Mouse (Mus musculus) cerebellum, adult 2 months (tissue): ENCODE data around the gene Hpca. TPM values are rescaled to one million over a fixed set of nuclear protein-coding genes. Genes with fewer than 3 reads are reported as not detected.

ENCODE experiments used
- DNase-seq, 2 experiments: peaks; one replicate each; pipeline ENCODE4 v3.0.0; 2021
- H3K27ac ChIP-seq: fragments of 200-500 bp; 2 replicates; pipeline ENCODE4 v1.5.1; 2012; ENCODE audit warnings: low read length, control low read depth, inconsistent platforms; ENCODE audit not compliant: insufficient read depth
- H3K27me3 ChIP-seq: fragments of 200-500 bp; 2 replicates; pipeline ENCODE4 v1.6.1; 2012; ENCODE audit warnings: inconsistent platforms, mild to moderate bottlenecking, low read length, moderate library complexity; ENCODE audit not compliant: control insufficient read depth, insufficient read depth
- H3K4me1 ChIP-seq: fragments of 200-500 bp; 2 replicates; pipeline ENCODE4 v1.6.1; 2011; ENCODE audit warnings: low read length; ENCODE audit not compliant: control insufficient read depth, insufficient read depth
- H3K4me3 ChIP-seq: fragments of 200-500 bp; replicated peaks from 2 replicates; pipeline ENCODE3; 2011; ENCODE audit warnings: mild to moderate bottlenecking, low read depth, low read length, control low read depth; ENCODE audit not compliant: insufficient read depth
- CTCF ChIP-seq: fragments of 200-500 bp; IDR thresholded peaks from 2 replicates; pipeline ENCODE4 v1.5.1; 2011; ENCODE audit warnings: low read depth, mild to moderate bottlenecking, control low read depth, low read length, moderate library complexity, borderline replicate concordance; ENCODE audit not compliant: insufficient read depth
- POLR2A ChIP-seq: fragments of 200-500 bp; IDR thresholded peaks from 2 replicates; pipeline ENCODE4 v1.6.1; 2011; ENCODE audit warnings: low read length, control low read depth, borderline replicate concordance; ENCODE audit not compliant: insufficient read depth
- WGBS: fragments of 180-500 bp; shearing (Covaris S2); methylation state at CpG from one replicate; pipeline ENCODE4 v1.1.7; 2018; 5-methylcytosine and 5-hydroxymethylcytosine counted together
- polyA plus RNA-seq: library from polyadenylated mRNA; depleted of rRNA; stranded (reverse); fragments of >200 nt; gene quantifications from 2 replicates; pipeline ENCODE4 v1.2.3, GENCODE M21; 2012; rRNA removed

Hpca gene
- polyA plus RNA-seq: 148 and 176 TPM in 2 replicates

GRCm38 (mm10) chr4:129121569-129122086, at the start of gene Hpca:
Hpca (minus strand) TSS chr4:129122036.
- peak within 1 kb of the TSS; percentile 55 for H3K4me3 ChIP-seq
- DNase-seq: peak in 1 of 2 experiments; percentile 18
- WGBS: 7% methylated on average over 17 of the region's 17 CpGs
- no peak within 1 kb of the TSS for H3K27ac ChIP-seq
- TF ChIP-seq CTCF (no peak), POLR2A (no peak)
- no peaks in the 10 kb centered on the region for H3K27me3 ChIP-seq
- peaks cover 15% of the 10 kb centered on the region for H3K4me1 ChIP-seq

GRCm38 (mm10) chr4:129161581-129162255, 39.9 kb upstream of the Hpca start:
- TF ChIP-seq CTCF (no peak), POLR2A (no peak)
- Histone ChIP-seq H3K4me3 (no peak overlapping the region), H3K4me1 (no peaks in the 10 kb centered on the region; the same call in none of the 2 replicates), H3K27me3 (no peaks in the 10 kb centered on the region), H3K27ac (peak overlapping the region; percentile 95)
- peak; percentile 69 to 79 for DNase-seq
- 11% methylated on average over 4 of the region's 4 CpGs for WGBS

GRCm38 (mm10) chr4:129161076-129161475, 39.2 kb upstream of the Hpca start:
- 89% methylated on average over 1 of the region's 1 CpGs for WGBS

GRCm38 (mm10) chr4:129158549-129158948, 36.7 kb upstream of the Hpca start:
- Histone ChIP-seq H3K27ac (no peak overlapping the region), H3K4me1 (no peaks in the 10 kb centered on the region; the same call in none of the 2 replicates), H3K4me3 (no peak overlapping the region), H3K27me3 (no peaks in the 10 kb centered on the region)
- no peak for DNase-seq
- no peak for TF ChIP-seq CTCF
- TF ChIP-seq POLR2A: no peak
- whole genome bisulfite sequencing: 61% methylated on average over 3 of the region's 3 CpGs

More at GRCm38 (mm10) chr4:129161076-129161475, 39.2 kb upstream of the Hpca start:
- Histone ChIP-seq H3K4me1 (no peaks in the 10 kb centered on the region; the same call in none of the 2 replicates), H3K27ac (no peak overlapping the region; the same call in 1 of the 2 replicates), H3K4me3 (no peak overlapping the region), H3K27me3 (no peaks in the 10 kb centered on the region)
- no peak for DNase-seq
- TF ChIP-seq POLR2A (no peak), CTCF (no peak)

- Histone ChIP-seq H3K4me1 (no peaks in the 10 kb centered on the region; the same call in none of the 2 replicates), H3K27ac (no peak overlapping the region), H3K4me3 (no peak overlapping the region), H3K27me3 (no peaks in the 10 kb centered on the region)
- DNase-seq: no peak
- 89% methylated on average over 5 of the region's 5 CpGs for WGBS
- TF ChIP-seq CTCF (no peak), POLR2A (no peak)
Measured at GRCm38 (mm10) chr4:129157541-129157940, 35.7 kb upstream of the Hpca start.

GRCm38 (mm10) chr4:129151276-129151811, 29.5 kb upstream of the Hpca start:
- Histone ChIP-seq H3K27me3 (no peaks in the 10 kb centered on the region), H3K4me3 (no peak overlapping the region), H3K4me1 (peaks cover 3% of the 10 kb centered on the region; the same call in 1 of the 2 replicates), H3K27ac (no peak overlapping the region)
- no peak for TF ChIP-seq POLR2A
- no peak for TF ChIP-seq CTCF
- 96% methylated on average over 4 of the region's 4 CpGs for WGBS
- DNase-seq: no peak

GRCm38 (mm10) chr4:129149321-129149720, 27.5 kb upstream of the Hpca start:
- no peaks in the 10 kb centered on the region for H3K27me3 ChIP-seq
- H3K4me3 ChIP-seq: no peak overlapping the region
- WGBS: 79% methylated on average over 1 of the region's 1 CpGs
- H3K27ac ChIP-seq: no peak overlapping the region
- no peak for DNase-seq
- H3K4me1 ChIP-seq: peaks cover 13% of the 10 kb centered on the region
- TF ChIP-seq CTCF: no peak
- no peak for TF ChIP-seq POLR2A

GRCm38 (mm10) chr4:129147552-129148103, 25.8 kb upstream of the Hpca start:
- WGBS: 96% methylated on average over 13 of the region's 13 CpGs

More at GRCm38 (mm10) chr4:129147552-129148103, 25.8 kb upstream of the Hpca start:
- TF ChIP-seq POLR2A: no peak
- TF ChIP-seq CTCF: no peak
- no peak overlapping the region for H3K4me3 ChIP-seq
- H3K4me1 ChIP-seq: peaks cover 30% of the 10 kb centered on the region
- H3K27ac ChIP-seq: no peak overlapping the region
- no peak for DNase-seq
- H3K27me3 ChIP-seq: no peaks in the 10 kb centered on the region
